Mouse (Mus musculus) heart, postnatal 0 days (tissue): ENCODE data around the gene Snai1. TPM values are rescaled to one million over a fixed set of nuclear protein-coding genes. Genes with fewer than 3 reads are reported as not detected.

ENCODE experiments used
- ATAC-seq: fragments of 200-750 bp; cut with Nextera tagmentation; 2 replicates; pipeline ENCODE4 v1.8.0; 2017; ENCODE audit warnings: low read depth, moderate number of reproducible peaks, moderate library complexity; ENCODE audit not compliant: insufficient read depth
- DNase-seq: peaks from one replicate; pipeline ENCODE4 v3.0.0-alpha.2; 2016; ENCODE audit warnings: low spot score
- H3K27ac ChIP-seq: fragments of 300-500 bp; sonication (generic); 2 replicates; pipeline ENCODE4 v1.5.1; 2014; ENCODE audit warnings: low read depth, mild to moderate bottlenecking
- H3K27me3 ChIP-seq: fragments of 300-500 bp; sonication (generic); 2 replicates; pipeline ENCODE4 v1.6.1; 2014; ENCODE audit warnings: low read length, mixed read lengths; ENCODE audit not compliant: control insufficient read depth, insufficient read depth
- H3K36me3 ChIP-seq: fragments of 300-500 bp; sonication (generic); replicated peaks from 2 replicates; pipeline ENCODE4 v1.6.1; 2014; ENCODE audit warnings: low read length, mixed read lengths; ENCODE audit not compliant: control insufficient read depth, insufficient read depth
- H3K4me1 ChIP-seq: fragments of 300-500 bp; sonication (generic); 2 replicates; pipeline ENCODE4 v1.6.1; 2014; ENCODE audit warnings: antibody characterized with exemption; ENCODE audit not compliant: control insufficient read depth, insufficient read depth
- H3K4me2 ChIP-seq: fragments of 300-500 bp; sonication (generic); 2 replicates; pipeline ENCODE4 v1.6.1; 2014; ENCODE audit warnings: low read depth, mild to moderate bottlenecking, low read length, moderate library complexity
- H3K4me3 ChIP-seq: fragments of 300-500 bp; sonication (generic); 2 replicates; pipeline ENCODE4 v1.5.1; 2014; ENCODE audit warnings: low read depth, low read length
- H3K9ac ChIP-seq: fragments of 300-500 bp; sonication (generic); replicated peaks from 2 replicates; pipeline ENCODE4 v1.6.1; 2014; ENCODE audit warnings: low read depth, low read length, mixed read lengths
- H3K9me3 ChIP-seq: fragments of 300-500 bp; sonication (generic); replicated peaks from 2 replicates; pipeline ENCODE4 v1.6.1; 2016; ENCODE audit warnings: low read length; ENCODE audit not compliant: control insufficient read depth
- CTCF ChIP-seq: IDR thresholded peaks from 2 replicates; pipeline ENCODE4 v1.5.1; 2016; ENCODE audit warnings: antibody characterized with exemption, control low read depth, low read depth
- EP300 ChIP-seq: IDR thresholded peaks from 2 replicates; pipeline ENCODE4 v1.6.1; 2016; ENCODE audit warnings: antibody characterized with exemption, low read depth
- WGBS: fragments of 180-500 bp; shearing (Covaris S2); extraction: QIAGEN DNeasy Blood & Tissue Kit; methylation state at CpG from one replicate; pipeline ENCODE4 v1.1.7; 2014; 5-methylcytosine and 5-hydroxymethylcytosine counted together
- polyA plus RNA-seq: library from polyadenylated mRNA; unstranded; fragments of >200 nt; fragmentation: Nextera tagmentation; extraction: Ambion mirVana; gene quantifications from 2 replicates; pipeline ENCODE4 v1.2.1, GENCODE M21; 2015
- total RNA-seq: library from RNA; depleted of rRNA; stranded (reverse); fragments of >200 nt; gene quantifications from 2 replicates; pipeline ENCODE4 v1.2.3, GENCODE M21; 2014; ENCODE audit warnings: low replicate concordance

Gene Snai1
- total and polyA plus RNA-seq, 2 experiments from 2014 or later = 6.0 TPM; not detected in 1

DNA sequence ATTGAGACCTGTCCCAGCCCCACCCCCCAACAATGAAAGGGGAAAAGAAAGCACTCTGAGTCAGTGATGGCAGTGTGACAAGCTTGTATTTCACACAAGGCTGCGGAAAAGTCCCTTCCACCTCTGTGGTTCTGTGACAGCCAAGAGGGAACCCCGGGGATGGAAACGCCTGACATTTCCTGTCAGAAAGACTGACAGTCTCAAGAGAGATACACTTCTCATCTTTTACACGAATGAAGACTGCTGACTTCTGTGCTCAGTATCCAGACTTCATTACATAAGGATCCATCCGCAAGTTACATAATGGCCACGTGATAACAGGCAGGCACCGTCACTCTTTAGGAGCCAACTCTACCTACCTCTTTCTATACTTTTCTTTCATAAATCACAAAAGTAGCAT lies 41.6 kb upstream of the Snai1 start:
- H3K9ac ChIP-seq = no peak overlapping the region
- ATAC-seq (no peak), DNase-seq (no peak)
- no peaks in the 10 kb centered on the region for H3K27me3 ChIP-seq
- H3K9me3 ChIP-seq = no peaks in the 10 kb centered on the region
- H3K27ac ChIP-seq = no peak overlapping the region
- H3K4me1 ChIP-seq = peaks cover 9% of the 10 kb centered on the region
- TF ChIP-seq EP300 (no peak), CTCF (no peak)
- no peak overlapping the region for H3K4me2 ChIP-seq
- H3K36me3 ChIP-seq = no peaks in the 10 kb centered on the region
- H3K4me3 ChIP-seq = no peak overlapping the region
- 80% methylated on average over 7 of the region's 7 CpGs for WGBS

- ATAC-seq (no peak), DNase-seq (peak; percentile 28)
- TF ChIP-seq CTCF = peak; percentile 72
- no peak for TF ChIP-seq EP300
- Histone ChIP-seq H3K4me3 (no peak overlapping the region), H3K4me2 (no peak overlapping the region), H3K4me1 (peaks cover 3% of the 10 kb centered on the region; the same call in 1 of the 2 replicates), H3K27ac (no peak overlapping the region), H3K9ac (no peak overlapping the region), H3K36me3 (no peaks in the 10 kb centered on the region), H3K27me3 (no peaks in the 10 kb centered on the region), H3K9me3 (no peaks in the 10 kb centered on the region)
- WGBS = 87% methylated on average over 5 of the region's 5 CpGs
Measured at GRCm38 (mm10) chr2:167497272-167497671, 40.7 kb upstream of the Snai1 start.

DNA sequence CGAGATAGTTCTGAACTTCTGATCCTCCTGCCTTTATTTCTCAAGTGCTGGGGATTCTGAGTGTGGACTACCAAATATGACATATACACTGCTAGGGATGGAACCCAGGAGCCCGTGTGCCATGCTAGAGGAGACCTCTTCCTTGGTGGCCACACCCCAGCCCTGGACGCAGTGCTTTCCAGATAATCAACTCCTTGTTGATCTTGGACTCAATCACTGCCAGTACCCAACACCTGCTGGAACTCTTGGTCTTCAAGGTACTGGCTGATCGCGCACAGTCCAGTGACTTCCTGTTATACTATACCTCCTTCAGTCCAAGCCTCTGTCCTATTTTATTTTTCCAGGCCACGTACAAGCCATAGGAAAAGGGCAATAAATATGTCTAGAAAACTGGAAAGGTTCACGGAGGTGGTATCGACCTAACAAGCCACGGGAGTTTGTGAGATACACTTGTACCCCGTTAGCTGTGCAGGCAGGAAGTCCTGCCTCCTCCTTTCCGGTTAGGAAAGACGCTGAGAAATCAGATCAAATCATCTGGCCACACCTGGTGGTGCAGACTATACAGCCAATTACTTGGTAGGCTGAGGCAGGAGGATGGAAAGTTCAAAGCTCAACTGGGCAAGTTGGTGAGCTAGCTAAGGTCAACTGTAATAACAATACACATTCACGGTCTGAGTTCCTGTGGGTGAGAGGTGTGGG lies 35.3 kb upstream of the Snai1 start:
- peak overlapping the region; percentile 86; the same call in 1 of the 2 replicates for H3K27ac ChIP-seq

GRCm38 (mm10) chr2:167503253-167503895 lies 34.6 kb upstream of the Snai1 start:
- ATAC-seq (peak; percentile 90), DNase-seq (peak; percentile 79)
- Histone ChIP-seq H3K4me3 (peak overlapping the region; percentile 93), H3K36me3 (peaks cover 8% of the 10 kb centered on the region; the same call in 1 of the 2 replicates), H3K4me1 (peaks cover 24% of the 10 kb centered on the region), H3K27ac (peak overlapping the region; percentile 86), H3K27me3 (no peaks in the 10 kb centered on the region), H3K9me3 (no peaks in the 10 kb centered on the region), H3K4me2 (peak overlapping the region; percentile 92), H3K9ac (peak overlapping the region; percentile 87)
- TF ChIP-seq CTCF = no peak
- no peak for TF ChIP-seq EP300
- under 1% methylated on average over 67 of the region's 85 CpGs for WGBS

More for the DNA sequence above, 35.3 kb upstream of the Snai1 start:
- Histone ChIP-seq H3K9ac (peak overlapping the region; percentile 87; the same call in 1 of the 2 replicates), H3K36me3 (peaks cover 4% of the 10 kb centered on the region; the same call in 1 of the 2 replicates), H3K4me1 (peaks cover 24% of the 10 kb centered on the region), H3K4me3 (peak overlapping the region; percentile 93), H3K4me2 (peak overlapping the region; percentile 92), H3K27me3 (no peaks in the 10 kb centered on the region), H3K9me3 (no peaks in the 10 kb centered on the region)
- no peak for ATAC-seq
- TF ChIP-seq CTCF (no peak), EP300 (no peak)
- DNase-seq = no peak
- 38% methylated on average over 13 of the region's 13 CpGs for WGBS

- TF ChIP-seq EP300 (no peak), CTCF (no peak)
- Histone ChIP-seq H3K36me3 (peaks cover 12% of the 10 kb centered on the region; the same call in 1 of the 2 replicates), H3K4me3 (peak overlapping the region; percentile 93), H3K9ac (peak overlapping the region; percentile 87), H3K9me3 (no peaks in the 10 kb centered on the region), H3K4me2 (peak overlapping the region; percentile 92), H3K27me3 (no peaks in the 10 kb centered on the region), H3K4me1 (peaks cover 24% of the 10 kb centered on the region), H3K27ac (peak overlapping the region; percentile 86)
- DNase-seq (no peak), ATAC-seq (peak; percentile 19)
- WGBS = under 1% methylated on average over 32 of the region's 32 CpGs
Measured at GRCm38 (mm10) chr2:167503896-167504349, 34.1 kb upstream of the Snai1 start.
